Mouse (Mus musculus) neural tube, embryonic 11.5 days (tissue): ENCODE measurements at regions not wholly inside any gene's neighbourhood (a gene's known extent, or its start where the extent isn't known, plus 50 kb on each side); places are given as distances from the start of the nearest gene placed in this dataset.

Source experiments
- ATAC-seq: fragments of 200-750 bp; cut with Nextera tagmentation; 2 replicates; pipeline ENCODE4 v1.8.0; 2017; ENCODE audit warnings: moderate number of reproducible peaks, mild to moderate bottlenecking, moderate TSS enrichment, moderate library complexity; ENCODE audit not compliant: insufficient read depth, low FRiP score, low TSS enrichment
- DNase-seq: peaks from one replicate; pipeline ENCODE4 v3.0.0-alpha.2; 2015; ENCODE audit warnings: low spot score
- H3K27ac ChIP-seq: fragments of 300-500 bp; sonication (generic); 2 replicates; pipeline ENCODE4 v1.5.1; 2014; ENCODE audit warnings: low read depth, mild to moderate bottlenecking, low read length
- H3K27me3 ChIP-seq: fragments of 300-500 bp; sonication (generic); 2 replicates; pipeline ENCODE4 v1.6.1; 2014; ENCODE audit warnings: mild to moderate bottlenecking, low read length, mixed read lengths; ENCODE audit not compliant: control insufficient read depth, insufficient read depth
- H3K36me3 ChIP-seq: fragments of 300-500 bp; sonication (generic); 2 replicates; pipeline ENCODE4 v1.6.1; 2014; ENCODE audit warnings: mild to moderate bottlenecking, low read length, moderate library complexity, mixed read lengths; ENCODE audit not compliant: control insufficient read depth, insufficient read depth
- H3K4me1 ChIP-seq: fragments of 300-500 bp; sonication (generic); 2 replicates; pipeline ENCODE4 v1.6.1; 2014; ENCODE audit warnings: low read length, mixed read lengths; ENCODE audit not compliant: control insufficient read depth, insufficient read depth
- H3K4me2 ChIP-seq: fragments of 300-500 bp; sonication (generic); 2 replicates; pipeline ENCODE4 v1.6.1; 2014; ENCODE audit warnings: low read depth, mild to moderate bottlenecking, moderate library complexity
- H3K4me3 ChIP-seq: fragments of 300-500 bp; sonication (generic); 2 replicates; pipeline ENCODE4 v1.5.1; 2014; ENCODE audit warnings: low read depth, low read length
- H3K9ac ChIP-seq: fragments of 300-500 bp; sonication (generic); 2 replicates; pipeline ENCODE4 v1.6.1; 2014; ENCODE audit warnings: mild to moderate bottlenecking, low read length
- H3K9me3 ChIP-seq: fragments of 300-500 bp; sonication (generic); 2 replicates; pipeline ENCODE4 v1.6.1; 2016; ENCODE audit warnings: low read length; ENCODE audit not compliant: control insufficient read depth
- WGBS: fragments of 180-500 bp; shearing (Covaris S2); extraction: QIAGEN DNeasy Blood & Tissue Kit; methylation state at CpG from one replicate; pipeline ENCODE4 v1.1.7; 2014; 5-methylcytosine and 5-hydroxymethylcytosine counted together

GRCm38 (mm10) chr4:125178552-125178951, 50.9 kb upstream of the Zc3h12a start:
- Histone ChIP-seq H3K27me3 (no peaks in the 10 kb centered on the region), H3K4me2 (no peak overlapping the region), H3K9ac (no peak overlapping the region), H3K4me1 (0 out of 2 replicates have a peak, but pooled peaks cover 4% of the 10 kb centered on the region), H3K9me3 (no peaks in the 10 kb centered on the region), H3K4me3 (no peak overlapping the region), H3K36me3 (no peaks in the 10 kb centered on the region), H3K27ac (no peak overlapping the region)
- WGBS: 94% methylated on average over 3 of the region's 3 CpGs
- ATAC-seq (no peak), DNase-seq (no peak)

GRCm38 (mm10) chr4:125177666-125178065, 50.0 kb upstream of the Zc3h12a start:
- no peak overlapping the region for H3K9ac ChIP-seq
- WGBS: 62% methylated on average over 6 of the region's 6 CpGs
- H3K4me3 ChIP-seq: no peak overlapping the region
- H3K27me3 ChIP-seq: no peaks in the 10 kb centered on the region
- H3K4me1 ChIP-seq: 0 out of 2 replicates have a peak, but pooled peaks cover 4% of the 10 kb centered on the region
- H3K36me3 ChIP-seq: no peaks in the 10 kb centered on the region
- DNase-seq: no peak
- ATAC-seq: no peak
- H3K4me2 ChIP-seq: no peak overlapping the region
- H3K27ac ChIP-seq: no peak overlapping the region
- H3K9me3 ChIP-seq: no peaks in the 10 kb centered on the region
